Mouse (Mus musculus): ENCODE data around the gene Galntl5. TPM values are rescaled to one million over a fixed set of nuclear protein-coding genes. Genes with fewer than 3 reads are reported as not detected.

Galntl5 gene
- polyA plus RNA-seq (2011; ENCODE audit: insufficient read depth, insufficient read length, low read depth, missing spikeins): not detected in 2 replicates

DNA sequence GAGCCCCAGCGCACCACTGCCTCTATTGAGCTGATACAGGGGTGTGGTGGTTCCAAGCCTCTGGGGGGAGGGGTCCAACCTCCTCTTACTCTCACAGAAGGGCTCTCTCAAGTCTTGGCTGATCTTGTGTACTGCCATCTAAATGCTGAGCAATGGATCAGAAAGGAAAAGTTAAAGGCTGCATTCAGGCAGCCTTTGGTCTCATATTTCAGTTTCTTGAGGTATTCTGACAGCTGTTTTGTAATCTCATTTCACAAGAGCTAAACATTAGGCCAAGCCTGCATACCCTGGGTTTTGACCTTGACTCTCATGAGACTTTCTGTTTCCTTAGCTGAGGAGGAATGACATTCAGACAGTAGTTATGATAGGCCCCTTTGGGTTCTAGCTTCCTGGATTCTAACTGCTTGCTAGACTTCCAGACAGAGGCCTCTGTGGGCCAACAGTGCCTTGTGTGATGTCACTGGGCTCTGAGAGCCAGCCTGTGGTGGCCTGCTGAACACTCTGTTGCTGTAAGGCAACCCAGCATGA is at the start of gene Galntl5:
TSS of gene Galntl5 (plus strand) at position 457 of the 528 bp plus-strand sequence.
- H3K36me3 ChIP-seq (ENCODE audit: control insufficient read depth, insufficient read depth, low read length, poor library complexity, severe bottlenecking): no peaks in the 10 kb centered on the region
- TF ChIP-seq POLR2A (IDR thresholded peaks at IDR 0.05; ENCODE audit: insufficient read depth, low read length) (no peak), CTCF (IDR thresholded peaks at IDR 0.05; ENCODE audit: low read depth, low read length) (no peak)
- no peak within 1 kb of the TSS for H3K9ac ChIP-seq (ENCODE audit: low read depth, poor library complexity, severe bottlenecking)
- no peaks in the 10 kb centered on the region for H3K4me1 ChIP-seq (ENCODE audit: control insufficient read depth, insufficient read depth, low read length)
- no peaks in the 10 kb centered on the region for H3K9me3 ChIP-seq (replicated peaks; ENCODE audit: control insufficient read depth, insufficient read depth, low read length, poor library complexity, severe bottlenecking)
- H3K4me3 ChIP-seq (ENCODE audit: low read depth, low read length): no peak within 1 kb of the TSS
- H3K27ac ChIP-seq (ENCODE audit: insufficient read depth, low read length): no peak within 1 kb of the TSS
- no peaks in the 10 kb centered on the region for H3K27me3 ChIP-seq (ENCODE audit: control insufficient read depth, insufficient read depth, low read length, poor library complexity, severe bottlenecking)

DNA sequence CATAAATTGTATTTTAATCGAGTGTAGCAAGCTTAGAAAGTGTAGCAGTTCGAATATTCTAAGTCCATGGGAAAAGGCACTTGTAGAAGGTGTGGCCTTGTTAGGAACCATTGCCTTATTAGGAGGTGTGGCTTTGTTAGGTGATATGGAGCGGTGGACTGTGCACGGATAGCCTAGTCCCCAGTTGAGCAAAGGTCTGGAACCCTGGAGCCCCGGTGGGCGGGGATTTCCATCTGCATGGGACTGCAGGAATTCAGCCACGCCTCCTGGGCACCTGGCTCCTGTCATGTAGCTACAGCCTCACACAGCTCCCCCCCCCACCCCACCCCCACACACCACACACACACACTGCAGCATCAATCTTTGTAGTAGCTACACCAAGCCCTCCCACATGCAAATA is 34.6 kb upstream of the Galntl5 start:
- Histone ChIP-seq H3K9ac (ENCODE audit: low read depth, poor library complexity, severe bottlenecking) (no peak overlapping the region), H3K4me1 (ENCODE audit: control insufficient read depth, insufficient read depth, low read length) (no peaks in the 10 kb centered on the region), H3K9me3 (replicated peaks; ENCODE audit: control insufficient read depth, insufficient read depth, low read length, poor library complexity, severe bottlenecking) (no peaks in the 10 kb centered on the region), H3K36me3 (ENCODE audit: control insufficient read depth, insufficient read depth, low read length, poor library complexity, severe bottlenecking) (no peaks in the 10 kb centered on the region), H3K27ac (ENCODE audit: insufficient read depth, low read length) (no peak overlapping the region), H3K27me3 (ENCODE audit: control insufficient read depth, insufficient read depth, low read length, poor library complexity, severe bottlenecking) (no peaks in the 10 kb centered on the region), H3K4me3 (ENCODE audit: low read depth, low read length) (no peak overlapping the region)
- TF ChIP-seq CTCF (IDR thresholded peaks at IDR 0.05; ENCODE audit: low read depth, low read length): no peak
- TF ChIP-seq POLR2A (IDR thresholded peaks at IDR 0.05; ENCODE audit: insufficient read depth, low read length): no peak

DNA sequence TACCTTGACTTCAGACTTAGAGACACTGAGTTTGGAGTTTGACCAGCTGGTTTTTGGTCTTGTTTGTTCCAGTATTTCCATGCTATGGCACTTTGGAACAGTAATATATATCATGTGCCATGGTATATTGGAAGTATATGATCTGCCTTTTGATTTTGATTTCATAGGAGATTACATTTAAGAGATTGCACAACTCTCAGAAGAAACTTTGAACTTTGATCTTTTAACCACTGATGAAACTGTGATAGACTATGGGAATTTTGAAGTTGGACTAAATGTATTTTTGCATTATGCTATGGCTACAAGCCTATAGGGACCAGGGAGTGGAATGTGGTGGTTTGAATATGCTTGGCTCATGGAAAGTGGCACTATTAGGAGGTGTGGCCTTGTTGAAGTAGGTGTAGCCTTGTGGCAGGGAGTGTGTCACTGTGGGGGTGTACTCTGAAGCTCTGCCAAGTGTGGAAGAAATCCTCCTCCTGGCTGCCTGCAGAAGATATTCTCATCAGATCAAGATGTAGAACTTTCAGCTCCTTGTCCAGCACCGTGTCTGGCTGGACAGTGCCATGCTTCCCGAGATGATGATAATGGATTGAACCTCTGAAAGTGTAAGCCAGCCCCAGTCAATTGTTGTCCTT is 31.8 kb upstream of the Galntl5 start:
- Histone ChIP-seq H3K27me3 (ENCODE audit: control insufficient read depth, insufficient read depth, low read length, poor library complexity, severe bottlenecking) (no peaks in the 10 kb centered on the region), H3K4me1 (ENCODE audit: control insufficient read depth, insufficient read depth, low read length) (no peaks in the 10 kb centered on the region), H3K9me3 (replicated peaks; ENCODE audit: control insufficient read depth, insufficient read depth, low read length, poor library complexity, severe bottlenecking) (no peaks in the 10 kb centered on the region), H3K27ac (ENCODE audit: insufficient read depth, low read length) (no peak overlapping the region), H3K36me3 (ENCODE audit: control insufficient read depth, insufficient read depth, low read length, poor library complexity, severe bottlenecking) (no peaks in the 10 kb centered on the region), H3K4me3 (ENCODE audit: low read depth, low read length) (no peak overlapping the region), H3K9ac (ENCODE audit: low read depth, poor library complexity, severe bottlenecking) (no peak overlapping the region)
- TF ChIP-seq CTCF (IDR thresholded peaks at IDR 0.05; ENCODE audit: low read depth, low read length) (no peak), POLR2A (IDR thresholded peaks at IDR 0.05; ENCODE audit: insufficient read depth, low read length) (no peak)

DNA sequence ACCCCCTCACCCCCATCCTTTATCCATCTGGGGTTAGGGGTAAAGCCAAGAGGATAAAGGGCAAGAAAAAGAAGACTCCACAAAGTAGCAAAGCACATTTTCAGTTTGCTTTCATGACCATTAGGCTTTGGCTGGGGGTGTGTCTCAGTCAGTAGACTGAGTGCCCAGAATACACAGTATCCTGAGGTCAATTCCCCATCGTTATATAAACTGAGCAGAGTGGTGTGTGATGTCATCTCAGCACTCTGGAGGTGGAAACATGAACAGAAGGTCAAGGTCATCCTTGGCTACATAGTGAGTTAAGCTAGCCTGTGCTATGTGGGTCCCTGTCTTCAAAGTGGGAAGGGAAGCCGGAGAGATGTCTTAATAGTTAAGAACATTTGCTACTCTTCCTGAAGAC is 27.8 kb upstream of the Galntl5 start:
- no peak overlapping the region for H3K4me3 ChIP-seq (ENCODE audit: low read depth, low read length)
- no peaks in the 10 kb centered on the region for H3K27me3 ChIP-seq (ENCODE audit: control insufficient read depth, insufficient read depth, low read length, poor library complexity, severe bottlenecking)
- H3K4me1 ChIP-seq (ENCODE audit: control insufficient read depth, insufficient read depth, low read length): no peaks in the 10 kb centered on the region
- no peaks in the 10 kb centered on the region for H3K9me3 ChIP-seq (replicated peaks; ENCODE audit: control insufficient read depth, insufficient read depth, low read length, poor library complexity, severe bottlenecking)
- no peaks in the 10 kb centered on the region for H3K36me3 ChIP-seq (ENCODE audit: control insufficient read depth, insufficient read depth, low read length, poor library complexity, severe bottlenecking)
- TF ChIP-seq EP300 (IDR thresholded peaks at IDR 0.05; ENCODE audit: insufficient read depth, low read depth, low read length) (no peak), CTCF (IDR thresholded peaks at IDR 0.05; ENCODE audit: low read depth, low read length) (no peak), POLR2A (IDR thresholded peaks at IDR 0.05; ENCODE audit: insufficient read depth, low read length) (no peak)
- H3K27ac ChIP-seq (ENCODE audit: insufficient read depth, low read length): no peak overlapping the region
- no peak overlapping the region for H3K9ac ChIP-seq (ENCODE audit: low read depth, poor library complexity, severe bottlenecking)

DNA sequence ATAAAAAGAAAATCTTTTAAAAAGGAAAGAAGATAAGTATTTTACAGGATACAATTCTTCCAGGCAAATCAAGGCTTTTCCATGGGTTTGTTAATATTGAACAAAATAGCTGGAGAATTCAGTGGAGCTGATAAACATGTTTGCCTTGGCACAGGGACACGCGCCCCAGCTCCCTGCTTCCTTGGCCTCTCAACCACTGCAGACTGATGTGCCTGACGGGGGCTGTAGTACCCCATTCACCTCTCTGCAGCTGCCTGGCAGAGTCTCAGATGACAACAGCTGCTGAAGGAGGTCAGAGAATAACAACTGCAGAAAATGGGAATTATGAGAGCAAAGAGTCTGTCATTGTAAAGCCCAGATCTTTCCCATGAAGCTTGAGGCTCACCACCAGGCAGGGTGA is 27.3 kb upstream of the Galntl5 start:
- Histone ChIP-seq H3K27ac (ENCODE audit: insufficient read depth, low read length) (no peak overlapping the region), H3K4me3 (ENCODE audit: low read depth, low read length) (no peak overlapping the region), H3K4me1 (ENCODE audit: control insufficient read depth, insufficient read depth, low read length) (no peaks in the 10 kb centered on the region), H3K27me3 (ENCODE audit: control insufficient read depth, insufficient read depth, low read length, poor library complexity, severe bottlenecking) (no peaks in the 10 kb centered on the region), H3K9ac (ENCODE audit: low read depth, poor library complexity, severe bottlenecking) (no peak overlapping the region), H3K36me3 (ENCODE audit: control insufficient read depth, insufficient read depth, low read length, poor library complexity, severe bottlenecking) (no peaks in the 10 kb centered on the region), H3K9me3 (replicated peaks; ENCODE audit: control insufficient read depth, insufficient read depth, low read length, poor library complexity, severe bottlenecking) (no peaks in the 10 kb centered on the region)
- TF ChIP-seq EP300 (IDR thresholded peaks at IDR 0.05; ENCODE audit: insufficient read depth, low read depth, low read length) (no peak), POLR2A (IDR thresholded peaks at IDR 0.05; ENCODE audit: insufficient read depth, low read length) (no peak), CTCF (IDR thresholded peaks at IDR 0.05; ENCODE audit: low read depth, low read length) (no peak)

DNA sequence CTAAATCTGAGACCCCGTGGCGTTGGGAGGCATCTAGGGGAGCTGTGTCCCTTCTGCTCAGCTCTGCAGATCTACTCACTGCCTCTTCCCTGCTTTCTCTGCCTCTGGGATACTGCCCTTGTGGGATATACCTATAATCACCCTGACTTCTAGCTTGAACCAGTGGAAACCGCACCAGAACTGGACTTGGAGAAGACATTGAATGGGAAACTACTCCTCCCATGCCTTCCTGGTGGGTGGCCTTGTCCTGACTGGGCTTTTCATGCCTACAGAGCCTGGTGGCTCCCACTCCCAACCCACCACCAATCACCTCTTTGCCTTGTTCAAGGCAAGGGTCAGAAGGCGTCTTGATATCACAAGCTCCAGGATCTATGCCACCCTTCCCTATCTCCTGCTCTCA is 26.4 kb upstream of the Galntl5 start:
- H3K36me3 ChIP-seq (ENCODE audit: control insufficient read depth, insufficient read depth, low read length, poor library complexity, severe bottlenecking): no peaks in the 10 kb centered on the region
- no peak overlapping the region for H3K9ac ChIP-seq (ENCODE audit: low read depth, poor library complexity, severe bottlenecking)
- no peak overlapping the region for H3K27ac ChIP-seq (ENCODE audit: insufficient read depth, low read length)
- no peaks in the 10 kb centered on the region for H3K27me3 ChIP-seq (ENCODE audit: control insufficient read depth, insufficient read depth, low read length, poor library complexity, severe bottlenecking)
- TF ChIP-seq EP300 (IDR thresholded peaks at IDR 0.05; ENCODE audit: insufficient read depth, low read depth, low read length): no peak
- no peak for TF ChIP-seq POLR2A (IDR thresholded peaks at IDR 0.05; ENCODE audit: insufficient read depth, low read length)
- no peak for TF ChIP-seq CTCF (IDR thresholded peaks at IDR 0.05; ENCODE audit: low read depth, low read length)
- H3K4me1 ChIP-seq (ENCODE audit: control insufficient read depth, insufficient read depth, low read length): no peaks in the 10 kb centered on the region
- no peaks in the 10 kb centered on the region for H3K9me3 ChIP-seq (replicated peaks; ENCODE audit: control insufficient read depth, insufficient read depth, low read length, poor library complexity, severe bottlenecking)
- H3K4me3 ChIP-seq (ENCODE audit: low read depth, low read length): no peak overlapping the region
